Mouse (Mus musculus) liver, postnatal 0 days (tissue): Measurements from ENCODE around the gene Tbc1d20. TPM values are rescaled to one million over a fixed set of nuclear protein-coding genes. Genes with fewer than 3 reads are reported as not detected.

ENCODE experiments used
- ATAC-seq: fragments of 200-750 bp; cut with Nextera tagmentation; 2 replicates; pipeline ENCODE4 v1.8.0; 2017; ENCODE audit warnings: mild to moderate bottlenecking, moderate library complexity
- DNase-seq: peaks from one replicate; pipeline ENCODE4 v3.0.0-alpha.2; 2016
- H3K27ac ChIP-seq: fragments of 300-500 bp; sonication (generic); 2 replicates; pipeline ENCODE4 v1.5.1; 2014; ENCODE audit warnings: antibody characterized with exemption, moderate library complexity, mild to moderate bottlenecking, low read depth
- H3K27me3 ChIP-seq: fragments of 300-500 bp; sonication (generic); 2 replicates; pipeline ENCODE4 v1.6.1; 2014; ENCODE audit warnings: low read length, control low read depth, mixed read lengths; ENCODE audit not compliant: insufficient read depth
- H3K36me3 ChIP-seq: fragments of 300-500 bp; sonication (generic); replicated peaks from 2 replicates; pipeline ENCODE4 v1.6.1; 2014; ENCODE audit warnings: mild to moderate bottlenecking, control low read depth, low read length, moderate library complexity, mixed read lengths; ENCODE audit not compliant: insufficient read depth
- H3K4me1 ChIP-seq: fragments of 300-500 bp; sonication (generic); 2 replicates; pipeline ENCODE4 v1.6.1; 2014; ENCODE audit warnings: antibody characterized with exemption, mild to moderate bottlenecking, control low read depth; ENCODE audit not compliant: insufficient read depth
- H3K4me2 ChIP-seq: fragments of 300-500 bp; sonication (generic); 2 replicates; pipeline ENCODE4 v1.6.1; 2014; ENCODE audit warnings: low read depth, mild to moderate bottlenecking, low read length, moderate library complexity, mixed read lengths
- H3K4me3 ChIP-seq: fragments of 300-500 bp; sonication (generic); 2 replicates; pipeline ENCODE4 v1.5.1; 2014; ENCODE audit warnings: low read depth, low read length
- H3K9ac ChIP-seq: fragments of 300-500 bp; sonication (generic); replicated peaks from 2 replicates; pipeline ENCODE4 v1.6.1; 2014; ENCODE audit warnings: mild to moderate bottlenecking, moderate library complexity
- H3K9me3 ChIP-seq: fragments of 300-500 bp; sonication (generic); 2 replicates; pipeline ENCODE4 v1.6.1; 2016; ENCODE audit warnings: mild to moderate bottlenecking, control low read depth, low read length, mixed read lengths
- CTCF ChIP-seq: sonication (generic); IDR thresholded peaks from 2 replicates; pipeline ENCODE4 v1.5.1; 2016; ENCODE audit warnings: antibody characterized with exemption, low read depth
- EP300 ChIP-seq: IDR thresholded peaks from 2 replicates; pipeline ENCODE4 v1.6.1; 2016; ENCODE audit warnings: antibody characterized with exemption, low read depth, mild to moderate bottlenecking
- WGBS: fragments of 180-500 bp; shearing (Covaris S2); extraction: QIAGEN DNeasy Blood & Tissue Kit; methylation state at CpG from one replicate; pipeline ENCODE4 v1.1.7; 2014; ENCODE audit not compliant: insufficient replicate concordance; 5-methylcytosine and 5-hydroxymethylcytosine counted together
- polyA plus RNA-seq: library from polyadenylated mRNA; unstranded; fragments of >200 nt; fragmentation: Nextera tagmentation; extraction: Ambion mirVana; gene quantifications from 2 replicates; pipeline ENCODE4 v1.2.1, GENCODE M21; 2015

Gene Tbc1d20
- polyA plus RNA-seq, 1 experiment from 2014 or later = 7.8 TPM

DNA sequence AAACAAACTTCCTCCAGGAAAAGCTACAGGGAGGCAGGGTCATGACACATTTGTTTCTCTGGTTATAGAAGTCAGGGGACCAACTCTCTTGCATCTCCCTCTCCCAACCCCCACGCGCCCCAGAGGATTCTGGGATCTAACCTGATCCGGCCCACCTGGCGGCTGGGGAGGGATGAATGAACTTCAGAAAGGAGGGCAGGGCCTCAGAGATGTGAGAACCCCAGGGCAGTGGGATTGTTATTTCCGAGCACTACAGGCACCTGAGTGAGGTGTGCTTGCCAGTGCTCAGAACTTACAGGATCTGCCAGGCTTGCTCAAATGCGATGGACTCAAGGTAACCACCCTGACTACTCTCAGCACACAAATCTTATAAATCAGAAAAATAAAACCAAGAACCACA lies 51.8 kb downstream of the Tbc1d20 start:
- Histone ChIP-seq H3K9me3 (no peaks in the 10 kb centered on the region), H3K27ac (no peak overlapping the region), H3K36me3 (no peaks in the 10 kb centered on the region), H3K4me1 (peaks cover 33% of the 10 kb centered on the region), H3K9ac (no peak overlapping the region), H3K4me3 (no peak overlapping the region), H3K27me3 (no peaks in the 10 kb centered on the region), H3K4me2 (no peak overlapping the region)
- TF ChIP-seq CTCF (no peak), EP300 (no peak)
- WGBS = 92% methylated on average over 6 of the region's 6 CpGs
- no peak for ATAC-seq
- no peak for DNase-seq

GRCm38 (mm10) chr2:152346776-152347465 lies 53.3 kb downstream of the Tbc1d20 start:
- 38% methylated on average over 9 of the region's 9 CpGs for WGBS
- Histone ChIP-seq H3K27me3 (no peaks in the 10 kb centered on the region), H3K4me1 (peaks cover 35% of the 10 kb centered on the region), H3K27ac (peak overlapping the region; percentile 75), H3K4me3 (no peak overlapping the region), H3K9ac (peak overlapping the region; percentile 38), H3K4me2 (peak overlapping the region; percentile 54), H3K9me3 (no peaks in the 10 kb centered on the region), H3K36me3 (no peaks in the 10 kb centered on the region)
- DNase-seq = no peak
- TF ChIP-seq EP300 (peak; percentile 80), CTCF (no peak)
- ATAC-seq = peak; percentile 43

DNA sequence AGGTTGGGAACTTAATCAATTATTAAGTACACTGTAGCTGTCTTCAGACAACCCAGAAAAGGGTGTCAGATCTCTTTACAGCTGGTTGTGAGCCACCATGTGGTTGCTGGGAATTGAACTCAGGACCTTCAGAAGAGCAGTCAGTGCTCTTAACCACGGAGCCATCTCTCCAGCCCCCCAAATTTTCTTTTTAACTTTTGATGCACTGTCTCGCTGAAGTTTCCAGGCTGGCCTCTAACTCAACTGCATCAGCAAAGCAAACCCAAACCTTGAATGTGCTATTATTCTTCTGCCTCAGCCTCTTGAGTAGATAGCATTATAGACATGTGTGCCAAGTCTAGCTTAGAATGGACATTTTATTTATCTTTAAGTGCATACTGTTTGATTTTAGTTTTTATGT lies 54.1 kb downstream of the Tbc1d20 start:
- WGBS = 60% methylated on average over 2 of the region's 2 CpGs
- DNase-seq (no peak), ATAC-seq (no peak)
- peaks cover 35% of the 10 kb centered on the region for H3K4me1 ChIP-seq
- TF ChIP-seq CTCF = no peak
- no peak for TF ChIP-seq EP300
- H3K27ac ChIP-seq = peak overlapping the region; percentile 75; the same call in 1 of the 2 replicates
- H3K36me3 ChIP-seq = no peaks in the 10 kb centered on the region
- H3K4me3 ChIP-seq = no peak overlapping the region
- H3K9me3 ChIP-seq = no peaks in the 10 kb centered on the region
- no peaks in the 10 kb centered on the region for H3K27me3 ChIP-seq
- H3K9ac ChIP-seq = no peak overlapping the region
- no peak overlapping the region for H3K4me2 ChIP-seq

DNA sequence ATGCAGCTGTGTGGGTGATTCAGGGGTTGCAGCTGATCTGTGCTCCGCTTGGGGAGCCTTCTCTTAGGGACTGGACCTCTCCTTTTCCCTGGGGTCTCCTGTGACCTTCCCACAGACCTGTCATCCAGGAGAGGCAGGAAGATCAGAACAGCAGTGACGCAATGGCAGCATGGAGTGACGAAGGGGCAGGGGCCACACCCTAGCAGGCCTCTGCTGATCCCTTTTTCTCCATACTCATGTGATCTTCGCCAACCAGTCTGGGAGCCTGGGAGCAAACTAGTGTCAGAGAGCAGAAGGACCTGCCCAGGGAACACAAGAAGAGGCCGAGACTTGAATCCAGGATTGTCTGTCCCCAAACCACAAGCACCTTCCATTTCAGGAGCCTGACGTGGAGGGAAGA lies 55.6 kb downstream of the Tbc1d20 start:
- WGBS = 74% methylated on average over 6 of the region's 6 CpGs
- H3K27ac ChIP-seq = peak overlapping the region; percentile 1; the same call in 1 of the 2 replicates
- H3K4me2 ChIP-seq = no peak overlapping the region

DNA sequence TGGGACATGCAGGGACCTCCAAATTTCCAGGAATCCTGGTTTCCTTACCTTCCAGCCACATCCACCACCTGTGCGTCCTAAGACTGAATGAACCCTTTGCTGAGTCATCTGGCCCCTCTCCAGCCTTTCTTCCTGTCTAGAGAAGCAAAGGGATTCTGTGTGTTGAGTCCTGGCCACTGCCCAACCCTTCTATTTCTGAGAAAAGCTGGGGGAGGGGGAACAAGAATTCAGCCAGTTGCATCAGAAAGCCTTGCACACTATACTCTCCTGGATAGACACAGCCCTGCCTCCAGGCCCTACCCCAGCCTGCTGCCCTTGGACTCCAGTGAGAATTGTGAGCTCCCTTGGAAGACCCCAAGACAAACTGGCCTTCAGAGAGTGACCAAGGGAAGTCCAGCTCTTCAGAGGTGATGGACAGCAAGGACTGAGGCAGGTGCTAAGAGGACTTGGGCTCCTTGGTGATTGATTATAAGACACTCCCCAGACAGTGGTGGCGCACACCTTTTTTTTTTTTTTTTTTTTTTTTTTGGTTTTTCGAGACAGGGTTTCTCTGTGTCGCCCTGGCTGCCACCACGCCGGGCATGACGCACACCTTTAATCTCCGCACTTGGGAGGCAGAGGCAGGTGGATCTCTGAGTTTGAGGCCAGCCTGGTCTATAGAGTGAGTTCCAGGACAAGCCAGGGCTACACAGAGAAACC lies 56.4 kb downstream of the Tbc1d20 start:
- ATAC-seq = peak; percentile 63

More for the DNA sequence above, 55.6 kb downstream of the Tbc1d20 start:
- Histone ChIP-seq H3K36me3 (no peaks in the 10 kb centered on the region), H3K4me3 (no peak overlapping the region), H3K9me3 (no peaks in the 10 kb centered on the region), H3K27me3 (no peaks in the 10 kb centered on the region), H3K9ac (no peak overlapping the region), H3K4me1 (peaks cover 26% of the 10 kb centered on the region)
- DNase-seq (no peak), ATAC-seq (no peak)
- no peak for TF ChIP-seq CTCF
- no peak for TF ChIP-seq EP300

GRCm38 (mm10) chr2:152357254-152357653 lies 63.6 kb downstream of the Tbc1d20 start:
- ATAC-seq (no peak), DNase-seq (no peak)
- Histone ChIP-seq H3K27ac (no peak overlapping the region), H3K36me3 (no peaks in the 10 kb centered on the region), H3K4me3 (no peak overlapping the region), H3K27me3 (no peaks in the 10 kb centered on the region), H3K4me1 (peaks cover 8% of the 10 kb centered on the region), H3K9me3 (no peaks in the 10 kb centered on the region), H3K4me2 (no peak overlapping the region), H3K9ac (no peak overlapping the region)
- 87% methylated on average over 3 of the region's 3 CpGs for WGBS
- no peak for TF ChIP-seq EP300
- TF ChIP-seq CTCF = no peak

More for the DNA sequence above, 56.4 kb downstream of the Tbc1d20 start:
- Histone ChIP-seq H3K36me3 (no peaks in the 10 kb centered on the region), H3K9me3 (no peaks in the 10 kb centered on the region), H3K4me1 (peaks cover 20% of the 10 kb centered on the region), H3K4me3 (no peak overlapping the region), H3K27me3 (no peaks in the 10 kb centered on the region), H3K27ac (peak overlapping the region; percentile 1; the same call in 1 of the 2 replicates), H3K4me2 (no peak overlapping the region), H3K9ac (no peak overlapping the region)
- 80% methylated on average over 8 of the region's 8 CpGs for WGBS
- TF ChIP-seq EP300 (0 out of 2 replicates have a peak, but pooled peaks have one; percentile 40), CTCF (no peak)
- peak; percentile 48 for DNase-seq
